Mouse (Mus musculus): ENCODE data around the gene Pgs1. TPM values are rescaled to one million over a fixed set of nuclear protein-coding genes. Genes with fewer than 3 reads are reported as not detected.

Pgs1 gene
- total RNA-seq, 1 experiment from 2014 or later: 20.4 TPM

- no peak for ATAC-seq (replicated peaks; ENCODE audit: insufficient number of reproducible peaks, low FRiP score, low TSS enrichment, poor library complexity, severe bottlenecking)
These were observed 25.5 kb upstream of the Pgs1 start for GRCm38 (mm10) chr11:117960601-117961000.

GRCm38 (mm10) chr11:117962228-117963067 lies 23.6 kb upstream of the Pgs1 start:
- no peak for ATAC-seq (replicated peaks; ENCODE audit: insufficient number of reproducible peaks, low FRiP score, low TSS enrichment, poor library complexity, severe bottlenecking)

GRCm38 (mm10) chr11:117963091-117963793 lies 22.9 kb upstream of the Pgs1 start:
- ATAC-seq (replicated peaks; ENCODE audit: insufficient number of reproducible peaks, low FRiP score, low TSS enrichment, poor library complexity, severe bottlenecking): peak; percentile 69

GRCm38 (mm10) chr11:117963872-117964271 lies 22.2 kb upstream of the Pgs1 start:
- no peak for ATAC-seq (replicated peaks; ENCODE audit: insufficient number of reproducible peaks, low FRiP score, low TSS enrichment, poor library complexity, severe bottlenecking)

- ATAC-seq (replicated peaks; ENCODE audit: insufficient number of reproducible peaks, low FRiP score, low TSS enrichment, poor library complexity, severe bottlenecking): no peak
These were observed 21.8 kb upstream of the Pgs1 start for GRCm38 (mm10) chr11:117964294-117964693.

GRCm38 (mm10) chr11:117965052-117965451 lies 21.0 kb upstream of the Pgs1 start:
- no peak for ATAC-seq (replicated peaks; ENCODE audit: insufficient number of reproducible peaks, low FRiP score, low TSS enrichment, poor library complexity, severe bottlenecking)

GRCm38 (mm10) chr11:117965561-117965981 lies 20.5 kb upstream of the Pgs1 start:
- no peak for ATAC-seq (replicated peaks; ENCODE audit: insufficient number of reproducible peaks, low FRiP score, low TSS enrichment, poor library complexity, severe bottlenecking)

- no peak for ATAC-seq (replicated peaks; ENCODE audit: insufficient number of reproducible peaks, low FRiP score, low TSS enrichment, poor library complexity, severe bottlenecking)
These were observed 19.5 kb upstream of the Pgs1 start for GRCm38 (mm10) chr11:117966506-117967100.

GRCm38 (mm10) chr11:117967249-117968015 lies 18.7 kb upstream of the Pgs1 start:
- ATAC-seq (replicated peaks; ENCODE audit: insufficient number of reproducible peaks, low FRiP score, low TSS enrichment, poor library complexity, severe bottlenecking): no peak

- ATAC-seq (replicated peaks; ENCODE audit: insufficient number of reproducible peaks, low FRiP score, low TSS enrichment, poor library complexity, severe bottlenecking): no peak
These were observed 17.9 kb upstream of the Pgs1 start for GRCm38 (mm10) chr11:117968016-117968671.

GRCm38 (mm10) chr11:117968716-117969099 lies 17.4 kb upstream of the Pgs1 start:
- peak; percentile 1; the same call in 1 of the 2 replicates for ATAC-seq (replicated peaks; ENCODE audit: insufficient number of reproducible peaks, low FRiP score, low TSS enrichment, poor library complexity, severe bottlenecking)

- ATAC-seq (replicated peaks; ENCODE audit: insufficient number of reproducible peaks, low FRiP score, low TSS enrichment, poor library complexity, severe bottlenecking): peak; percentile 70
These were observed 16.8 kb upstream of the Pgs1 start for GRCm38 (mm10) chr11:117969100-117969944.

GRCm38 (mm10) chr11:117969945-117970872 lies 15.9 kb upstream of the Pgs1 start, which contains the start of gene Socs3:
Gene Socs3, minus strand, starts transcription at chr11:117970047.
- ATAC-seq (replicated peaks; ENCODE audit: insufficient number of reproducible peaks, low FRiP score, low TSS enrichment, poor library complexity, severe bottlenecking): peak; percentile 58

GRCm38 (mm10) chr11:117971100-117971499 lies 15.0 kb upstream of the Pgs1 start:
- no peak for ATAC-seq (replicated peaks; ENCODE audit: insufficient number of reproducible peaks, low FRiP score, low TSS enrichment, poor library complexity, severe bottlenecking)

GRCm38 (mm10) chr11:117971646-117972242 lies 14.3 kb upstream of the Pgs1 start:
- no peak for ATAC-seq (replicated peaks; ENCODE audit: insufficient number of reproducible peaks, low FRiP score, low TSS enrichment, poor library complexity, severe bottlenecking)
